Mouse (Mus musculus) myocyte (in vitro differentiated cells): ENCODE data around the gene Pwp1. TPM values are rescaled to one million over a fixed set of nuclear protein-coding genes. Genes with fewer than 3 reads are reported as not detected.
"Not testable (repeated sequence)": the region's sequence is repeated elsewhere in the genome, so short reads cannot be mapped to it uniquely, and the experiment has no call there.

Experiments used
- H3K27me3 ChIP-seq: one replicate; pipeline ENCODE4 v1.6.1; 2011; ENCODE audit not compliant: control insufficient read depth, insufficient read depth, insufficient read length
- H3K36me3 ChIP-seq: one replicate; pipeline ENCODE4 v1.6.1; 2011; ENCODE audit not compliant: control insufficient read depth, insufficient read depth
- H3K4me2 ChIP-seq: one replicate; pipeline ENCODE4 v1.6.1; 2011; ENCODE audit warnings: low read depth, control low read depth
- H3K4me3 ChIP-seq: one replicate; pipeline ENCODE4 v1.5.1; 2011; ENCODE audit warnings: mild to moderate bottlenecking, control low read depth, moderate library complexity
- H3K79me2 ChIP-seq: one replicate; pipeline ENCODE4 v1.6.1; 2011; ENCODE audit not compliant: control insufficient read depth, insufficient read depth
- H3ac ChIP-seq: one replicate; pipeline ENCODE4 v1.6.1; 2011; ENCODE audit not compliant: control insufficient read depth, insufficient read length
- CEBPB ChIP-seq: IDR thresholded peaks from 2 replicates; pipeline ENCODE4 v1.6.1; 2011; ENCODE audit warnings: mild to moderate bottlenecking, moderate library complexity; ENCODE audit not compliant: poor library complexity, insufficient read depth, severe bottlenecking
- E2F4 ChIP-seq: IDR thresholded peaks from one replicate; pipeline ENCODE4 v1.6.1; 2011; ENCODE audit warnings: mild to moderate bottlenecking, control low read depth, moderate library complexity; ENCODE audit not compliant: insufficient read depth
- MAX ChIP-seq: IDR thresholded peaks from one replicate; pipeline ENCODE4 v1.6.1; 2011; ENCODE audit warnings: low read depth, mild to moderate bottlenecking, control low read depth
- MYOG ChIP-seq, 3 experiments: IDR thresholded peaks; one replicate each; pipeline ENCODE4 v1.6.1; 2011; ENCODE audit warnings: control low read depth in 2 of 3, low read depth in 2 of 3, mild to moderate bottlenecking in 2 of 3; ENCODE audit not compliant: insufficient read length in 2 of 3, control insufficient read depth in 1 of 3, insufficient read depth in 1 of 3
- POLR2A ChIP-seq: IDR thresholded peaks from one replicate; pipeline ENCODE4 v1.6.1; 2011; ENCODE audit warnings: low read depth, mild to moderate bottlenecking, control low read depth, moderate library complexity; ENCODE audit not compliant: insufficient read length
- POLR2AphosphoS2 ChIP-seq: IDR thresholded peaks from one replicate; pipeline ENCODE4 v1.6.1; 2011; ENCODE audit warnings: low read depth, control low read depth; ENCODE audit not compliant: insufficient read length
- REST ChIP-seq: IDR thresholded peaks from one replicate; pipeline ENCODE4 v1.6.1; 2011; ENCODE audit warnings: mild to moderate bottlenecking, control low read depth, moderate library complexity; ENCODE audit not compliant: insufficient read depth, insufficient read length
- SRF ChIP-seq: IDR thresholded peaks from one replicate; pipeline ENCODE4 v1.6.1; 2011; ENCODE audit warnings: low read depth; ENCODE audit not compliant: control insufficient read depth, insufficient read length
- TCF12 ChIP-seq: IDR thresholded peaks from one replicate; pipeline ENCODE4 v1.6.1; 2011; ENCODE audit warnings: mild to moderate bottlenecking, control low read depth; ENCODE audit not compliant: poor library complexity, insufficient read depth, severe bottlenecking
- TCF3 ChIP-seq: IDR thresholded peaks from one replicate; pipeline ENCODE4 v1.6.1; 2011; ENCODE audit warnings: low read depth, control low read depth; ENCODE audit not compliant: insufficient read length
- USF1 ChIP-seq: IDR thresholded peaks from one replicate; pipeline ENCODE4 v1.6.1; 2011; ENCODE audit warnings: low read depth, mild to moderate bottlenecking, control low read depth, moderate library complexity
- polyA plus RNA-seq: library from polyadenylated mRNA; unstranded; fragments of >200 nt; fragmentation: generic; extraction: Trizol; gene quantifications from one replicate; pipeline ENCODE4 v1.2.1, GENCODE M21; 2012; ENCODE audit warnings: missing spikeins

The Pwp1 gene
- polyA plus RNA-seq, result 28.0 TPM

DNA sequence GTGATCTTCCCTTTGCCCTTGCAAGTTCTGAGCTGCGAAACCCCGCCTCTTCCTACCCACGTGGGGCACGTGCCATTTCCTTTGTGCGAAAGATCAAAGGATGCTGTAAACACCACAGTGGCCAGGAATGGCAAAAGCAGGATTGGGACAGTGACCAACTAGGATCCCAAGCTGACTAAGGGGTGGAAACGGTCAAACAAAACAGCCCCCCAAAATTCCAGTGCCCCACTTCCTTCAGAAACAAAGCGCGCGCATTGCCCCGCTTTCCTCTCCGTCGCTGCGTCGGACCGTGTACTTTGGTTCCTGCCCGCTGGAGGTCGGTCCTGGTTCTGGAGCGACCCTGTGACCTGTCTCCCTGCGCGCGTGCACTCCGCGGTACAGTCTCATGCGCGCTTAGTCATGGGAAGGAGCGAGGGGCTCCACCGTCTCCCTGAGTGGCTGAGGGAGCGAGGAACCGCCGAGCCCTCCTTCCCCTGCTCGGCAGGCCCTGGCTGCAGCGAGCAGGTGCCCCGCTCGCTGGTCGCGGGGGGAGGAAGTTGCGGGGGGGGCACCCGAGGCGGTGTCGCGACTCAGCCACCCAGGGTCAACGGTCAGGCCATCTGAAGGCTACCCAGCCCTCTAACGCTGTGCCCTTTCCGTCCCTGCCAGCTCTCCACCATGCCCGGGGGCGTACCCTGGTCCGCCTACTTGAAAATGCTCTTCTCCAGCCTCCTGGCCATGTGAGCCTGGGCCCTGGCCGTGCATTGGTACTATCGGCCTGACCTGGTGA lies at the start of gene Pwp1:
Pwp1 (plus strand) TSS at position 410 of the 769 bp plus-strand sequence.
- peak within 1 kb of the TSS; percentile 14 for H3K4me3 ChIP-seq
- not testable (repeated sequence) for H3K79me2 ChIP-seq, H3K36me3 ChIP-seq, H3K27me3 ChIP-seq, H3K4me2 ChIP-seq, H3ac ChIP-seq

DNA sequence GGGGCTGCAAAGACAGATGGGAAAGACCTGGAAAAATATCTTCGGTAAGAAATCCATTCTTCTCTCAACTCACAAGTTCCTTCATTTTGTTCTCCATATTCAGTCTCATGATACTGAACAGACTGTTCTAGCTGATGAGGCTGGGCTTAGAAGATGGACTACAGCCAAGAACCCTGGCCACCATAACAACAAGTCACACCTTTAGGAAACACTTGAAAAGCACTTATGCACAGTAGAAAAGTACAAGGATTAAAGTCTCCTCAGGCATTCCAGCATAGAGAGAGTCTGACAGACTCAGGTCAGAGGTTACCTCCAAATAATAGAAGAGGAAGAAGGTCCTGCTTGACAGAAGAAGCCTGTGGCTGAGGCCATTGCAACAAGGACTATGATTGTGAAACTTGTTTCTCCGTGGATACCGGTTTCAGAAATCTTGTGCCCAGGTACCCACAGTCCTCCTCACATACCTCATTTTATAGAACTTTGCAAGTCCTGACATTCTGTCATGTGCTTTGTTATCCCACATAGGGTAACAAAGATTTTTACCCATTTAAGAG lies 7.1 kb upstream of the Pwp1 start:
- H3K4me2 ChIP-seq, H3ac ChIP-seq, H3K4me3 ChIP-seq, H3K79me2 ChIP-seq, H3K27me3 ChIP-seq, H3K36me3 ChIP-seq: not testable (repeated sequence)

DNA sequence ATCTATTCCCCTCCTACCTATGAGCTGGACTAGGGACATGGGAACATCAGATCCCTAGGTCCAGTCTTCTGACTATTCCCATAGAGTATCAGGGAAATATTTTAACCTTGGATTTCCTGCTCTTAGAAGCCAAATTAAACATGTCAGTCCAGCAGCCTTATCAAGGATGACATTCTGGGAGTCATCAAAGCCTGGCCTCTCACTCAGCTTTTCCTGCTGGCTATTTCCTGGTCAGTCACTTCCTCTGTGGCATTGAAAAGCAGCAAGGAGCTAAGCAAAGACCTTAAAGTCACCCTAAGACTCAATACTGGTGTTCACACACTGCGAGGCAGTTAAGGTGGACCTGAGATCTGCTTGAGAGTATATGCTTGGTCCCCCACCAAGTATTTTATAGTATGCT lies 5.5 kb upstream of the Pwp1 start:
- H3K27me3 ChIP-seq, result not testable (repeated sequence)

DNA sequence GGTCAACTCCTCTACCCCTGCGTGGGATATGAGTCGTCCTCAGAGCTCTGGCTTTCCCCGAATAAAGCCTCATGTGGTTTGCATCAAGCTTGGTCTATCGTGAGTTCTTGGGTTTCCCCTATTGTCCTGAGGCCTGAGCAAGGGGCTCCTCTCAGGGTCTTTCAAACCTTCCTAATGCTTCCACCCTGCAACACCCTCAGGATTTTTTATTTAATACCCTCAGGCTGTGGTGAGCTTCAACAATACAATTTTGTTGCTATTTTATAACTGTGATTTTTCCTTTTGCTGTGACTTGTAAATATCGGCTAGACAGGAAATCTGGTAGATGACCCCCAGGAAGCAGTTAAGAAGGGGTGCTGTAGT lies 591 bp upstream of the Pwp1 start:
- not testable (repeated sequence) for H3K36me3 ChIP-seq, H3K27me3 ChIP-seq, H3K4me2 ChIP-seq, H3ac ChIP-seq, H3K79me2 ChIP-seq
- peak overlapping the region; percentile 14 for H3K4me3 ChIP-seq

More for the DNA sequence above, 5.5 kb upstream of the Pwp1 start:
- H3K4me2 ChIP-seq, H3K79me2 ChIP-seq, H3K4me3 ChIP-seq, H3ac ChIP-seq, H3K36me3 ChIP-seq: not testable (repeated sequence)

DNA sequence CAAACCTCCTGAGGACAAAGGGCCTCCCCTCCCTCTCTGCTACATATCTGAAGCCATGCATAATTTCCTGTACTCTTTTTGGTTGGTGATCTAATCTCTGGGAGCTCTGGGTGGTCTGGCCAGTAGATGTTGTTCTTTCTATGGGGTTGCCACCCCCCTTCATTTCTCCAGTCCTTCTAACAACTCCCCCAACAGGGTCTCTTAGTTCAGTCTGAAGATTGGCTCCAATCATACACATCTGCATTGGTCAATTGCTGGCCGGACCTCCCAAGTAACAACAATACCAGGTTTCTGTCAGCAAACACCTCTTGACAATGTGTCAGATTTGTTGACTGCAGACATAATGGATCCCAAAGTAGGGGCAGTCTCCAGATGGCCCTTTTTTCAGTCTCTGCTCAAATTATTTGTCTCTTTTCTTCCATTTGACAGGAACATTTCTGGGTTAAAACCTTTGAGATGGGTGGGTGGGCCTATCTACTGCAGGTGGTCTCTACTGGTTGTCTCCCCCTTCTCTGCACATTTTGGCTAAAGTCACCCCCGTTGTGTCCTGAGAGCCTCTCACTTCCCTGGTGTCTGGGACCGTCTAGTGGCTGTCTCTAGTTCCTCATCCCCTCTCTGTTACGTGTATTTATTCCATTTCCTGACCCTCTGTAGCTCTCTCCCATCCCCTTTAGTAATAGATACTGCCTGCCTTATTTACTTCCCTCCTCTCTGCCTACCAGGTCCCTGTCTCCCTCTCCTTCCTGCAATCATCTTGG lies 17.0 kb downstream of the Pwp1 start:
- no peak overlapping the region for H3K4me3 ChIP-seq

DNA sequence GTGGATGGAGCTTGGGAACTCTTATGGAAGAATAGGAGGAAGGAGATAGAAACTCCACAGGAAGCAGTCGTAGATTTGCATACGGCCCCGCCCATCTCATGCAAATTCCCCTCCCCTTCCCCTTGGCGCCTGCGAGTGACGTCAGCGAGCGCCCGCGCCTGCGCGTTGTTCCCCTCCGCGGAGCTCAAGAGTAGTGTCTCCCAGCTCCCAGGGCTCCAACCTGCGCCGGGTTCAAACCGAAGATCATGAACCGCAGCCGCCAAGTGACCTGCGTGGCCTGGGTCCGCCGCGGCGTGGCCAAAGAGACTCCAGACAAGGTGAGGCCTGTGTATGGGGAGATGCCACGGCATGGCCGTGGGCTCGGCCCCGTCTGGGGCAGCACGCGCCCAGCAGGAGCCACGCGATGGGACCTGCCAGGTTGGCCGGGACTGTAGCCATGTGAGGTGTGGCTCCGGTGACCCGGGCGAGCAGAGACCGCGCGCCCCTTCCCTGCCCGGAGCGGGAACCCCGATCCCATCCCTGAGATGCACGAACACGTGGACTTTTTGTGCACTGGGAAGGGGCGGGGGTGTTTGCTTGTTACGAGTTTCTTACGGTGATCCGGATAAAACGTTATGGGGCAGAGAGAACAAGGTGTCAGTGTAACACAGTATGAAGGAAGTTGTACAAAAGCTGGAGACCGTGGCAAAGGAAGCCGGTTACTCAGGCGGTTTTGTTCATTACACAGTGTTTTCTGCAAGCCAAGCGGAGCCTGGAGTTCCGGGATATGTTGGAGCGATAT lies 42.6 kb downstream of the Pwp1 start:
- Histone ChIP-seq H3ac (peak overlapping the region; percentile 36), H3K79me2 (peaks cover 21% of the 10 kb centered on the region), H3K36me3 (peaks cover 14% of the 10 kb centered on the region), H3K27me3 (no peaks in the 10 kb centered on the region), H3K4me2 (peak overlapping the region; percentile 93), H3K4me3 (peak overlapping the region; percentile 69)
- TF ChIP-seq POLR2A (peak; percentile 52), POLR2AphosphoS2 (no peak), USF1 (no peak), TCF12 (no peak), SRF (peak; percentile 47), REST (no peak)

More for the DNA sequence above, 17.0 kb downstream of the Pwp1 start:
- no peak overlapping the region for H3ac ChIP-seq
- H3K36me3 ChIP-seq, result no peaks in the 10 kb centered on the region
- no peaks in the 10 kb centered on the region for H3K79me2 ChIP-seq
- peaks cover 12% of the 10 kb centered on the region for H3K27me3 ChIP-seq
- no peak for TF ChIP-seq E2F4
- TF ChIP-seq TCF12, result no peak
- no peak for TF ChIP-seq USF1
- no peak overlapping the region for H3K4me2 ChIP-seq

DNA sequence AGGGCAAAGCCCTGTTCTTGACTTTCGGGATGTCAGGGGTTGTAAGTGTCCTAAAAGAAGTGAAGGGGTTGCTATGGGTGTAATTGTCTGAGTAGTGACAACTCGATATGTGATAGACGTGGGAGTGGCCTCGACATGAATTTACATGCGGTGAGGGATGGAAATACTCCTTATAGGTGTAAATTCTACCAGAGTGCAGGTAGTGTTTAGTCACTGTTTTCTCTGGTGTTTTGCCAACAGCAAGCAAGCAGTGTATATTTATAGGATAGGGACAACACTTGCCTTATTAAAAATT lies 43.1 kb downstream of the Pwp1 start:
- TF ChIP-seq TCF3, result no peak
- no peak for TF ChIP-seq MYOG (IDR thresholded peaks at IDR 0.05; ENCODE audit: control insufficient read depth in 1 of 3, insufficient read depth in 1 of 3, insufficient read length in 2 of 3, low read depth in 2 of 3)
- no peak for TF ChIP-seq MAX
- no peak for TF ChIP-seq SRF
- TF ChIP-seq REST, result no peak
- TF ChIP-seq USF1, result no peak
- no peak for TF ChIP-seq POLR2AphosphoS2
- TF ChIP-seq POLR2A, result no peak
- TF ChIP-seq CEBPB, result no peak
- no peak for TF ChIP-seq TCF12
- TF ChIP-seq E2F4, result no peak
- Histone ChIP-seq H3K36me3 (peaks cover 15% of the 10 kb centered on the region), H3K27me3 (no peaks in the 10 kb centered on the region), H3K4me2 (peak overlapping the region; percentile 93), H3K4me3 (peak overlapping the region; percentile 69), H3ac (peak overlapping the region; percentile 36), H3K79me2 (peaks cover 21% of the 10 kb centered on the region)
